Mouse (Mus musculus) mouse trophoblast stem cell (cell line): ENCODE measurements around the gene Nfkbil1.

Source experiments
- in situ Hi-C, 2 experiments: fragments of 300-500 bp; cut with MseI, MboI; formaldehyde crosslinking; loops; 2 replicates in 1 of 2; 3 replicates in 1 of 2; pipeline ENCODE4 v1.15.1; 2025

The Nfkbil1 gene

GRCm38 (mm10) chr17:35204494-35205379 is 30.9 kb downstream of the Nfkbil1 start, which contains the start of gene Lta:
Lta (minus strand) TSS chr17:35205351.
- in situ Hi-C loops = no loop called here

- in situ Hi-C loops = no loop called here
Measured at GRCm38 (mm10) chr17:35202442-35202841, 33.1 kb downstream of the Nfkbil1 start.

GRCm38 (mm10) chr17:35201787-35202186 is 33.8 kb downstream of the Nfkbil1 start, which contains the start of gene Tnf:
Tnf (minus strand) TSS chr17:35202007.
- in situ Hi-C loops = no loop called here

GRCm38 (mm10) chr17:35201128-35201527 is 34.5 kb downstream of the Nfkbil1 start:
- in situ Hi-C loops = no loop called here

- in situ Hi-C loops = no loop called here
Measured at GRCm38 (mm10) chr17:35200398-35200797, 35.2 kb downstream of the Nfkbil1 start.

- in situ Hi-C loops = no loop called here
Measured at GRCm38 (mm10) chr17:35198946-35199345, 36.6 kb downstream of the Nfkbil1 start.

GRCm38 (mm10) chr17:35198029-35198428 is 37.6 kb downstream of the Nfkbil1 start:
- in situ Hi-C loops = no loop called here

GRCm38 (mm10) chr17:35197126-35197525 is 38.5 kb downstream of the Nfkbil1 start:
- in situ Hi-C loops = no loop called here

- in situ Hi-C loops = no loop called here
Measured at GRCm38 (mm10) chr17:35196321-35196641, 39.3 kb downstream of the Nfkbil1 start.

GRCm38 (mm10) chr17:35195631-35196320 is 39.8 kb downstream of the Nfkbil1 start:
- in situ Hi-C loops = no loop called here

GRCm38 (mm10) chr17:35194844-35195630 is 40.6 kb downstream of the Nfkbil1 start:
- in situ Hi-C loops = no loop called here

GRCm38 (mm10) chr17:35193881-35194843 is 41.4 kb downstream of the Nfkbil1 start, which contains the start of gene Ltb:
Ltb (plus strand) TSS chr17:35194439.
- in situ Hi-C loops = no loop called here

GRCm38 (mm10) chr17:35192924-35193323 is 42.7 kb downstream of the Nfkbil1 start:
- in situ Hi-C loops = no loop called here

GRCm38 (mm10) chr17:35191723-35192122 is 43.9 kb downstream of the Nfkbil1 start:
- in situ Hi-C loops = no loop called here

- in situ Hi-C loops = no loop called here
Measured at GRCm38 (mm10) chr17:35190096-35190495, 45.5 kb downstream of the Nfkbil1 start.

- in situ Hi-C loops = no loop called here
Measured at GRCm38 (mm10) chr17:35189186-35189585, 46.4 kb downstream of the Nfkbil1 start.

GRCm38 (mm10) chr17:35187959-35188610 is 47.5 kb downstream of the Nfkbil1 start, which contains the start of gene Lst1:
Lst1 (minus strand) TSS chr17:35188439.
- in situ Hi-C loops = no loop called here

- in situ Hi-C loops = no loop called here
Measured at GRCm38 (mm10) chr17:35187345-35187744, 48.2 kb downstream of the Nfkbil1 start.

- in situ Hi-C loops = no loop called here
Measured at GRCm38 (mm10) chr17:35186681-35187080, 48.9 kb downstream of the Nfkbil1 start.
